ENCODE assay signal across 26 mouse cellular contexts in the genomic region with DNA sequence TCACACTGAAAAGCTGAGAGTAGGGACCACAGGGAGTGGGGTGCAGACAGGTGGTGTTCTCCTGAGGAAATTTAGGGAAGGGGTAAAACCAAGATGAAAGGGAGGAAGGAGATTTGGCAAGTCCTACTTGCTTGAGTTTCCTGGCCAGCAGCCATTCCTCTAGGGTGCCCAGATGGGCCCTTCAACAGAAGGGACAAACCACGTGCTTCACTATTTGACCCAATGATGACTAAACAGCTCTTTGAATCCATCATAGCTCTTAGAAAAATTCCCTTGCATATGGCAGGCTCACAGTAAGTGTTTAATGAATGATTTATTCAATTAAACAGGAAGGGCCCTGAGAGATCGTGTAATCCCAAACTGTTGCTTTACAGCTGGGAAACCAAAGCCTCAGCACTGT. TPM values are rescaled to one million over a fixed set of nuclear protein-coding genes. Genes with fewer than 3 reads are reported as not detected.
DNase-seq lines count a peak whose midpoint lies in the region; ATAC-seq and TF ChIP-seq lines count a peak whose summit lies in the region.
"Had no signal": no experiment of that assay in that cellular context is flagged by ENCODE, and none has a peak within 500 bp of the region (broad histone marks: within the 10 kb centered on the region; RNA-seq: fewer than 3 reads in every experiment).

No protein-coding gene starts in this region.

- H3K36me3 ChIP-seq in hindbrain, postnatal 0 days (ENCODE audit: insufficient read depth, low read length): no peaks in the 10 kb centered on the region
- H3K36me3 ChIP-seq in hindbrain, embryonic 14.5 days (replicated peaks; ENCODE audit: control insufficient read depth, insufficient read depth): no peaks in the 10 kb centered on the region
- H3K36me3 ChIP-seq: embryonic facial prominence, embryonic 12.5 days; heart, embryonic 15.5 days; hindbrain, embryonic 13.5 days; limb, embryonic 13.5 days; liver, embryonic 12.5 days had no signal

- no peaks in the 10 kb centered on the region for H3K9me3 ChIP-seq in hindbrain, postnatal 0 days (ENCODE audit: low read length)
- H3K9me3 ChIP-seq in hindbrain, embryonic 14.5 days (ENCODE audit: control insufficient read depth, low read length): no peaks in the 10 kb centered on the region
- H3K9me3 ChIP-seq: embryonic facial prominence, embryonic 12.5 days; heart, embryonic 15.5 days; hindbrain, embryonic 13.5 days; limb, embryonic 13.5 days; liver, embryonic 12.5 days had no signal

- H3K27ac ChIP-seq in hindbrain, postnatal 0 days: no peak overlapping the region
- no peak overlapping the region for H3K27ac ChIP-seq in hindbrain, embryonic 14.5 days
- H3K27ac ChIP-seq: embryonic facial prominence, embryonic 12.5 days; heart, embryonic 15.5 days; hindbrain, embryonic 13.5 days; limb, embryonic 13.5 days; liver, embryonic 12.5 days had no signal

- 45% methylated on average over 2 of the region's 2 CpGs for WGBS in hindbrain, postnatal 0 days
- 74% methylated on average over 2 of the region's 2 CpGs for WGBS in hindbrain, embryonic 14.5 days

- H3K9ac ChIP-seq in hindbrain, postnatal 0 days (replicated peaks; ENCODE audit: low read length): no peak overlapping the region
- no peak overlapping the region for H3K9ac ChIP-seq in hindbrain, embryonic 14.5 days
- H3K9ac ChIP-seq: embryonic facial prominence, embryonic 12.5 days; heart, embryonic 15.5 days; hindbrain, embryonic 13.5 days; limb, embryonic 13.5 days; liver, embryonic 12.5 days had no signal

- peak; percentile 36 to 39 for DNase-seq in cerebellum, postnatal 14 days
- no peak for DNase-seq in cerebellum, adult 11-12 months
- DNase-seq in hindbrain, postnatal 0 days (ENCODE audit: low spot score): peak; percentile 28
- DNase-seq in hindbrain, embryonic 14.5 days (ENCODE audit: low spot score): no peak
- peak; percentile 51 for DNase-seq in 3T3-L1 (ENCODE audit: low read depth, low spot score)
- DNase-seq in brain, adult 2 months (ENCODE audit: low read depth, low spot score): peak; percentile 27
- DNase-seq in spleen, postnatal 4 days (ENCODE audit: low spot score in 2 of 2): no peak
- DNase-seq: adrenal gland, postnatal 14 days; heart, postnatal 36 days; kidney, adult 2 months; kidney, postnatal 14 days; layer of hippocampus, postnatal 36 days; lung, adult 18-20 months; lung, postnatal 14 days; thymus, adult 2 months; thymus, postnatal 4 days had no signal

- ATAC-seq in hindbrain, postnatal 0 days: no peak
- ATAC-seq in hindbrain, embryonic 14.5 days (ENCODE audit: low FRiP score): no peak
- ATAC-seq: liver, embryonic 12.5 days had no signal

- peaks cover 12% of the 10 kb centered on the region for H3K4me1 ChIP-seq in hindbrain, postnatal 0 days (ENCODE audit: insufficient read depth, low read length)
- no peaks in the 10 kb centered on the region for H3K4me1 ChIP-seq in hindbrain, embryonic 14.5 days (replicated peaks; ENCODE audit: control insufficient read depth, insufficient read depth, low read length)
- H3K4me1 ChIP-seq: embryonic facial prominence, embryonic 12.5 days; limb, embryonic 13.5 days; liver, embryonic 12.5 days had no signal

- H3K4me3 ChIP-seq in hindbrain, postnatal 0 days (ENCODE audit: low read length): no peak overlapping the region
- no peak overlapping the region for H3K4me3 ChIP-seq in hindbrain, embryonic 14.5 days (replicated peaks; ENCODE audit: low read length)
- H3K4me3 ChIP-seq: embryonic facial prominence, embryonic 12.5 days; heart, embryonic 15.5 days; hindbrain, embryonic 13.5 days; limb, embryonic 13.5 days; liver, embryonic 12.5 days had no signal

- no peak overlapping the region for H3K4me2 ChIP-seq in hindbrain, postnatal 0 days (ENCODE audit: low read depth, low read length)
- H3K4me2 ChIP-seq in hindbrain, embryonic 14.5 days (replicated peaks): no peak overlapping the region
- H3K4me2 ChIP-seq: embryonic facial prominence, embryonic 12.5 days; heart, embryonic 15.5 days; hindbrain, embryonic 13.5 days; limb, embryonic 13.5 days; liver, embryonic 12.5 days; midbrain, embryonic 11.5 days had no signal

- no peak for TF ChIP-seq CTCF in hindbrain, postnatal 0 days (IDR thresholded peaks at IDR 0.05; ENCODE audit: low read depth)

- H3K27me3 ChIP-seq in hindbrain, postnatal 0 days (ENCODE audit: insufficient read depth, low read length): no peaks in the 10 kb centered on the region
- no peaks in the 10 kb centered on the region for H3K27me3 ChIP-seq in hindbrain, embryonic 14.5 days (ENCODE audit: control insufficient read depth, insufficient read depth, low read length)
- H3K27me3 ChIP-seq: embryonic facial prominence, embryonic 12.5 days; heart, embryonic 15.5 days; hindbrain, embryonic 13.5 days; limb, embryonic 13.5 days; liver, embryonic 12.5 days had no signal

RNA-seq across cellular contexts. Expression of a gene that starts 41.1 kb away (rescaled TPM):
- 88.1 and 90.0 TPM in 2 replicates for total RNA-seq in hindbrain, postnatal 0 days (2014; rRNA removed)
- 31.2 and 32.4 TPM in 2 replicates for polyA plus RNA-seq in hindbrain, postnatal 0 days (2015; fragmentation: Nextera tagmentation; extraction: Ambion mirVana)
- 44.2 and 49.0 TPM in 2 replicates for polyA plus RNA-seq in hindbrain, embryonic 14.5 days (2014; fragmentation: Nextera tagmentation; extraction: Ambion mirVana)
- total RNA-seq: megakaryocyte progenitor cell, adult 5-6 weeks; MEL; monocyte, adult 5-6 weeks; neutrophil, adult 5-6 weeks had no signal

Comparison
In these comparisons a context has a peak if more than half of its experiments do, and no peak if none do; other contexts are left out.
1. DNase-seq: peak in cerebellum, postnatal 14 days (2 of 2), hindbrain, postnatal 0 days (single experiment), 3T3-L1 (single experiment) and brain, adult 2 months (single experiment); none in cerebellum, adult 11-12 months (single experiment), hindbrain, embryonic 14.5 days (single experiment) and spleen, postnatal 4 days (0 of 2).